Mouse (Mus musculus): Measurements from ENCODE around the gene Slc51b. TPM values are rescaled to one million over a fixed set of nuclear protein-coding genes. Genes with fewer than 3 reads are reported as not detected.

Gene Slc51b
- under 1 TPM in 1 of 2 experiments, not detected in 1; 0.55 TPM for polyA plus RNA-seq (2017; shearing (Covaris generic))

DNA sequence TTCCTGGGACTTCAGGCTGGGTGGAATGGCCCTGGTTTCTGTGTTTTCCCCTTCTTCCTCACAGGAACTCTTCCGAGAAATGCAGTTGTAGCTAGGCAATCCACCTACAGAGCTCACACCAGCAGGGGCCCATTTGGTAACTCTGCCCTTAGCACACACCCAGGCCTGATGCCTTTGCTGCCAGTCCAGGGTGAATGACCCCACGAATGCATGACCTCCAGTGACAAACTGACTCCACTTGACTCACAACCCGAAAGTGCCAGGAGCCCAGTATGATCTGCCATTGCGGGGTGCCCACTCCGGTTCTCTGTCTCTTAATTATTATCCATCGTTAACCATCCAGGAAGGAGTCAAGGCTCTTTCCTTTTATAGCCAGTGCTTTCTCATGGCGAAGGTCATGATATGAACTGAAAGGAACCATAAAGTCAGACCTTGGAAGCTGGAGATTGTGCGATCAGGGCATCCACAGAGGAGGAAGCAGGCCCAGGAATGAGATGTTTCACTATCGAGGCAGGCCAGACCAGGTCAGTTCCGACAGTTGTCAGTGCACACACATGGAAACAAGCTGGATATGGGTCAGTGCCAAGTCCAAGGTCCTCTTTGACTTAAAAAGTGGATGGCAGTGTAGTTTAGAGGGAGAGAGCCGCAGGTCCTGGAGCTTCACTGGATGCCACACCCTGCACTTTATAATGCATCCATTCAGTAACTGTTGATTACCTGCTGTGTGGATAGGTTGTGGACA, at the start of gene Slc51b:
TSS of gene Slc51b (minus strand) at position 196 of the 742 bp plus-strand sequence.

DNA sequence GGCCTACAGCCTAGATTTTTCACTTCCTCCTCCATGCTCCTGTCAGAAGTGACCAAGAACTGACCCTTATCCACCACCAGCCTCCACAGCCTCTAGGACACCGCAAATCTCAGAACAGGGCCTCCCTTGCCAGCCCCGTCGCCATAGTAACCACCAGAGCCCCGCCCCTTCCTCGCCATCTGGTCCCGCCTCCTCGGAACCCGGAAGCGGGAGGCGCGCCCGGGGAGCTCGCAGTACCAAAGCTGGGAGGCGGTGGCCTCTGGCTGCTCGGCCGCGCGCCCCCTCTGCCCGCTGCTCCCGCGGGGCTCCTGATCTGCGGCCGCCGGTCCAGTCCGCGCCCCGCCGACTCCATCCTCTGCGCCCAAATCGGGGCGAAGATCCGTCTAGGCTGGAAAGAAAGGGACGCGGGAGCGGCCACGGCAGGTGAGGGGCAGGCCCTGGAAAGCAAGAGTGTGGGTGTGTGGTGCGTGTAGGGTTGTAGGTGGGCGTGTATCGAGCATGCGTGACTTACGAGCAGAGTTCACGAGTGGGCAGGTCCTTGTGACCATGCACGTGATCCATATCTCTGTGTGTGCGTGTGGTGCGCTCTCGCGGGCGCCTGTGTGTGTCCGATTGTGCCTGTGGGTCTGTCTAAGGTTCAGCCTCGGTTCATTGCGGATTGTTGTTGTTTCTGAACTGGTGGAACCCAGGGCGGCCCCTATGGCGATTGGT, 38.1 kb upstream of the Slc51b start, which contains the start of gene Spg21:
TSS of gene Spg21 (plus strand) at position 216 of the 711 bp plus-strand sequence.

DNA sequence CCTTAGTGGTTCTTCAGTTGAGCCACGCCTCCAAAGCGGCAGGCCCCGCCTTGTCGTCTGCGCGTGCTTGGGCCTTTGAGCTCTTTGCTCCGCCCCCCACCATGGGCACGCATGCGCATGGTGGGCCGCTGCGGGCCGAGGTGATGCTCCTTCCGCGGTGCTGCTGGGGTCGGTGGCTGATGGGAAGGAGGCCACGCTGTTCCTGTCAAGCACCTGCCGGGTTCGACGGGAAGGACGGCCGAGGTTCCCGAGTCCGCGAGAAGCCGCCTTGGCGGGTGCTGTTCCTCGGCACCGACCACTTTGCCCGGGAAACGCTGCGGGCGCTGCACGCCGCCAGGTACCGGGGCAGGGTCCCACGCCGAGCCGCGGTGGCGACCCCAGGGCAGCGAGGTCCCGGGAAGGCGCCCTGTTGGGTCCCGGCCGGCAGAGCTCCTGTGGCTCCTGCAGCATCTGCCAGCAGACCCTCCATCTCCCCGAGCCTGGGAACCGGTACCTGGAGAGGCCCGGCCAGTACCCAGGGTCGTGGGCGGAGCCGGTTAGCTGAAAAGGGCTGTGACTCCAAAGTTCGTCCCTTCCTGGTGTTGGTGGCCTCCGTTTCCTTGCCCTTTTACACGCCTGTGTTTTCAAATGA, 13.0 kb upstream of the Slc51b start, which contains the start of gene Mtfmt:
TSS of gene Mtfmt (plus strand) at position 112 of the 631 bp plus-strand sequence.

DNA sequence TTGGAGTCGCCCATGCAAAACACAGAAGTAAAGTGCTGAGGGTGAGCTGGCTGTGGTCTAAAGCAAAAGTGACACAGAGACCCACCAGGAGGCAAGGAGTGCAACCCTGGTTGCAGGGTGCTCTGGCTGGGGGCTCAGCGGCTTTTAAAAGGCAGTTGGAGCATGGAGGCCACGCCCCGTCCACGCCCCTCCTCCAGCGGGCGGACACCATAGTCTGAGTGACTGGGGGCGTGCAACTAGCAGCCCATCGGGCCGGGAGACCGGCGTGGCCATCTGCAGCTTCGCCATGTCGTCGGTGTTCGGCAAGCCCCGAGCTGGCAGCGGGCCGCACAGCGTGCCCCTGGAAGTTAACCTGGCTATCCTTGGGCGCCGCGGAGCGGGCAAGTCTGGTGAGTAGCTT, 24.5 kb downstream of the Slc51b start, which contains the start of gene Rasl12:
TSS of gene Rasl12 (plus strand) at position 228 of the 400 bp plus-strand sequence.

DNA sequence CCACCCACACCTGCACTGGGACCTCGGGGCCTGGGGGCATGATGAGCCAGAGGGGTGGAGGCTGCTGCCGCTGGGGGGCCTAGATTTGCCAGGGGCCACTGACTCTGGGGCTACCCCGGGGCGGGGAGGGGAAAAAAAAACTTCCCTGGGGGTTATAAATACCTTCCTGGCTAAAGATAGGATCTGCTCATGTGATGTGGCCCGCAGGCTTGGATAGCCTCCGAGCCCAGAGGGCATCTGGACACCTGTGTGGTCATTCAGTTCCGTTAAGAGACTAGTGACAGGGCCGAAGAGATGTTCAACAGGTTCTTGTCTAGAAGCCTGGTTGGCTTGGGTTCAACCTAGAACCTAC, 31.2 kb downstream of the Slc51b start, which contains the start of gene Kbtbd13:
TSS of gene Kbtbd13 (minus strand) at position 40 of the 352 bp plus-strand sequence.

Other genes with a start within 250 kb of the Slc51b start
- gene Parp16, start 227.6 kb downstream of the Slc51b start, polyA plus RNA-seq (2017; shearing (Covaris generic)), result 10 to 100 TPM; 10.6 to 25.3 TPM
- gene Cilp, start 157.8 kb downstream of the Slc51b start, polyA plus RNA-seq (2017; shearing (Covaris generic)), result under 1 TPM; 0.04 to 0.49 TPM
- gene Clpx, start 128.7 kb downstream of the Slc51b start, polyA plus RNA-seq (2017; shearing (Covaris generic)), result 10 to 100 TPM; 43.3 to 62.3 TPM
- 10 to 100 TPM; 37.1 to 44.0 TPM for gene Pdcd7, start 76.9 kb downstream of the Slc51b start, polyA plus RNA-seq (2017; shearing (Covaris generic))
- gene Ubap1l, start 61.9 kb downstream of the Slc51b start, polyA plus RNA-seq (2017; shearing (Covaris generic)), result not detected
- under 1 TPM in 1 of 2 experiments, not detected in 1; 0.19 TPM for gene Kbtbd13, start 31.3 kb downstream of the Slc51b start, polyA plus RNA-seq (2017; shearing (Covaris generic))
- gene Rasl12, start 24.4 kb downstream of the Slc51b start, polyA plus RNA-seq (2017; shearing (Covaris generic)), result 1 to 10 TPM in 1 of 2 experiments, under 1 TPM in 1; 0.49 to 2.1 TPM
- gene Mtfmt, start 12.8 kb upstream of the Slc51b start, polyA plus RNA-seq (2017; shearing (Covaris generic)), result 10 to 100 TPM; 36.6 to 46.7 TPM
- 100 to 1,000 TPM; 124 to 138 TPM for gene Spg21, start 38.0 kb upstream of the Slc51b start, polyA plus RNA-seq (2017; shearing (Covaris generic))
- under 1 TPM; 0.13 to 0.31 TPM for gene Ankdd1a, start 97.2 kb upstream of the Slc51b start, polyA plus RNA-seq (2017; shearing (Covaris generic))
- gene Plekho2, start 157.1 kb upstream of the Slc51b start, polyA plus RNA-seq (2017; shearing (Covaris generic)), result 10 to 100 TPM; 70.1 to 71.2 TPM
- gene Pif1, start 164.2 kb upstream of the Slc51b start, polyA plus RNA-seq (2017; shearing (Covaris generic)), result 1 to 10 TPM in 1 of 2 experiments, under 1 TPM in 1; 0.96 to 2.6 TPM
- gene Rbpms2, start 206.7 kb upstream of the Slc51b start, polyA plus RNA-seq (2017; shearing (Covaris generic)), result under 1 TPM in 1 of 2 experiments, not detected in 1; 0.27 TPM
- gene Oaz2, start 245.0 kb upstream of the Slc51b start, polyA plus RNA-seq (2017; shearing (Covaris generic)), result 100 to 1,000 TPM in 1 of 2 experiments, 10 to 100 TPM in 1; 81.4 to 128 TPM